Mouse (Mus musculus) spleen, postnatal 4 days (tissue): ENCODE results near the gene Scnm1.
A peak's percentile ranks its signal among the peaks of the same experiment; 100 is the strongest.
"Not testable (repeated sequence)": the region's sequence is repeated elsewhere in the genome, so short reads cannot be mapped to it uniquely, and the experiment has no call there.

ENCODE experiments used
- DNase-seq, 2 experiments: peaks; one replicate each; pipeline ENCODE4 v3.0.0; 2022; ENCODE audit warnings: low spot score in 2 of 2

Scnm1 gene

GRCm38 (mm10) chr3:95107308-95107707, 26.5 kb downstream of the Scnm1 start:
- not testable (repeated sequence) for DNase-seq

- peak; percentile 96 to 98 for DNase-seq
Measured at GRCm38 (mm10) chr3:95106338-95107117, 27.3 kb downstream of the Scnm1 start, which contains the start of gene Pip5k1a. Gene Pip5k1a (minus strand): TSS chr3:95106930.

GRCm38 (mm10) chr3:95105586-95106337, 28.0 kb downstream of the Scnm1 start:
- no peak for DNase-seq

- DNase-seq, result no peak
Measured at GRCm38 (mm10) chr3:95105121-95105520, 28.7 kb downstream of the Scnm1 start.

GRCm38 (mm10) chr3:95100854-95101253, 33.0 kb downstream of the Scnm1 start:
- DNase-seq, result no peak

- no peak for DNase-seq
Measured at GRCm38 (mm10) chr3:95088071-95088470, 45.7 kb downstream of the Scnm1 start.
